Mouse (Mus musculus) spleen, postnatal 10 days (tissue): ENCODE results near the gene Gemin5.

Source experiments
- DNase-seq, 2 experiments: peaks; one replicate each; pipeline ENCODE4 v3.0.0; 2021 to 2022; ENCODE audit warnings: low spot score in 2 of 2

Gene Gemin5

GRCm38 (mm10) chr11:58171459-58172091 is 3.2 kb upstream of the Gemin5 start, which contains the start of gene Mrpl22:
Mrpl22 (plus strand) TSS chr11:58171661.
- DNase-seq = peak; percentile 89 to 96

- DNase-seq = no peak
Observed at GRCm38 (mm10) chr11:58169666-58170065, 1.3 kb upstream of the Gemin5 start.

- DNase-seq = no peak
Observed at GRCm38 (mm10) chr11:58167822-58168166, 545 bp downstream of the Gemin5 start.

GRCm38 (mm10) chr11:58165072-58165471 is 3.3 kb downstream of the Gemin5 start:
- peak in 1 of 2 experiments; percentile 32 for DNase-seq

- DNase-seq = no peak
Observed at GRCm38 (mm10) chr11:58156871-58157270, 11.5 kb downstream of the Gemin5 start.

GRCm38 (mm10) chr11:58155458-58155857 is 12.9 kb downstream of the Gemin5 start:
- no peak for DNase-seq

- peak in 1 of 2 experiments; percentile 50 for DNase-seq
Observed at GRCm38 (mm10) chr11:58146241-58146640, 22.1 kb downstream of the Gemin5 start.

GRCm38 (mm10) chr11:58143704-58144426 is 24.5 kb downstream of the Gemin5 start:
- DNase-seq = no peak

GRCm38 (mm10) chr11:58139466-58139865 is 28.9 kb downstream of the Gemin5 start:
- DNase-seq = no peak

- no peak for DNase-seq
Observed at GRCm38 (mm10) chr11:58138821-58139220, 29.5 kb downstream of the Gemin5 start.

GRCm38 (mm10) chr11:58136677-58137076 is 31.7 kb downstream of the Gemin5 start:
- no peak for DNase-seq

GRCm38 (mm10) chr11:58135296-58135695 is 33.0 kb downstream of the Gemin5 start:
- DNase-seq = no peak

- no peak for DNase-seq
Observed at GRCm38 (mm10) chr11:58134869-58135268, 33.5 kb downstream of the Gemin5 start.

- DNase-seq = no peak
Observed at GRCm38 (mm10) chr11:58132026-58132425, 36.3 kb downstream of the Gemin5 start.

GRCm38 (mm10) chr11:58129302-58129843 is 39.0 kb downstream of the Gemin5 start:
- no peak for DNase-seq

GRCm38 (mm10) chr11:58127544-58127943 is 40.8 kb downstream of the Gemin5 start:
- no peak for DNase-seq

- DNase-seq = peak in 1 of 2 experiments; percentile 36
Observed at GRCm38 (mm10) chr11:58126397-58127160, 41.8 kb downstream of the Gemin5 start.

GRCm38 (mm10) chr11:58125021-58125420 is 43.3 kb downstream of the Gemin5 start:
- DNase-seq = no peak

GRCm38 (mm10) chr11:58123711-58124110 is 44.6 kb downstream of the Gemin5 start:
- no peak for DNase-seq

- no peak for DNase-seq
Observed at GRCm38 (mm10) chr11:58121351-58121750, 47.0 kb downstream of the Gemin5 start.

- DNase-seq = no peak
Observed at GRCm38 (mm10) chr11:58120655-58121054, 47.7 kb downstream of the Gemin5 start.

- DNase-seq = no peak
Observed at GRCm38 (mm10) chr11:58117044-58117652, 51.2 kb downstream of the Gemin5 start.
